Mouse (Mus musculus) E14TG2a.4 (cell line): ENCODE data around the gene Nop53.

Experiments
- H3K27me3 ChIP-seq: 2 replicates; pipeline ENCODE4 v1.6.1; 2014; ENCODE audit warnings: low read length, control low read depth; ENCODE audit not compliant: insufficient read depth
- H3K36me3 ChIP-seq: 2 replicates; pipeline ENCODE4 v1.6.1; 2014; ENCODE audit warnings: low read length, control low read depth; ENCODE audit not compliant: insufficient read depth
- H3K4me1 ChIP-seq: replicated peaks from 2 replicates; pipeline ENCODE4 v1.6.1; 2014; ENCODE audit warnings: low read depth, low read length, control low read depth
- H3K4me3 ChIP-seq: replicated peaks from 2 replicates; pipeline ENCODE4 v1.5.1; 2014; ENCODE audit warnings: mild to moderate bottlenecking, low read length
- H3K9me3 ChIP-seq: 2 replicates; pipeline ENCODE4 v1.6.1; 2014; ENCODE audit warnings: low read length, control low read depth
- CTCF ChIP-seq: conservative IDR thresholded peaks from 2 replicates; pipeline ENCODE4 v1.5.1; 2014; ENCODE audit warnings: low read length
- NANOG ChIP-seq: IDR thresholded peaks from 2 replicates; pipeline ENCODE4 v1.6.1; 2014; ENCODE audit warnings: borderline replicate concordance, low read length, mixed read lengths
- POU5F1 ChIP-seq: IDR thresholded peaks from 2 replicates; pipeline ENCODE4 v1.6.1; 2014; ENCODE audit warnings: low read length, borderline replicate concordance

Gene Nop53

GRCm38 (mm10) chr7:15954436-15954835, 8.6 kb upstream of the Nop53 start:
- Histone ChIP-seq H3K36me3 (no peaks in the 10 kb centered on the region), H3K27me3 (peaks cover 79% of the 10 kb centered on the region), H3K4me3 (peak overlapping the region; percentile 78; the same call in 1 of the 2 replicates), H3K4me1 (peaks cover 64% of the 10 kb centered on the region), H3K9me3 (peaks cover 15% of the 10 kb centered on the region)
- TF ChIP-seq CTCF (no peak), POU5F1 (no peak), NANOG (no peak)

GRCm38 (mm10) chr7:15953307-15954074, 7.6 kb upstream of the Nop53 start:
- Histone ChIP-seq H3K9me3 (peaks cover 15% of the 10 kb centered on the region), H3K27me3 (peaks cover 75% of the 10 kb centered on the region), H3K4me3 (peak overlapping the region; percentile 37), H3K36me3 (no peaks in the 10 kb centered on the region), H3K4me1 (peaks cover 74% of the 10 kb centered on the region)
- TF ChIP-seq NANOG (no peak), POU5F1 (no peak), CTCF (peak; percentile 90)

- no peaks in the 10 kb centered on the region for H3K36me3 ChIP-seq
- TF ChIP-seq POU5F1 (no peak), CTCF (no peak), NANOG (no peak)
- H3K27me3 ChIP-seq: peaks cover 64% of the 10 kb centered on the region
- peaks cover 7% of the 10 kb centered on the region for H3K9me3 ChIP-seq
- H3K4me1 ChIP-seq: peaks cover 79% of the 10 kb centered on the region
- no peak overlapping the region for H3K4me3 ChIP-seq
These were observed 6.5 kb upstream of the Nop53 start for GRCm38 (mm10) chr7:15952416-15952815.

- Histone ChIP-seq H3K4me1 (peaks cover 75% of the 10 kb centered on the region), H3K9me3 (no peaks in the 10 kb centered on the region), H3K4me3 (peak overlapping the region; percentile 62), H3K27me3 (peaks cover 40% of the 10 kb centered on the region), H3K36me3 (peaks cover under 1% of the 10 kb centered on the region; the same call in 1 of the 2 replicates)
- TF ChIP-seq NANOG: no peak
- TF ChIP-seq CTCF: no peak
- TF ChIP-seq POU5F1: no peak
These were observed 4.1 kb upstream of the Nop53 start for GRCm38 (mm10) chr7:15950008-15950407.

- no peak overlapping the region for H3K4me3 ChIP-seq
- H3K9me3 ChIP-seq: no peaks in the 10 kb centered on the region
- H3K27me3 ChIP-seq: peaks cover 37% of the 10 kb centered on the region
- no peak for TF ChIP-seq POU5F1
- no peak for TF ChIP-seq NANOG
- TF ChIP-seq CTCF: no peak
- H3K36me3 ChIP-seq: peaks cover 7% of the 10 kb centered on the region
- peaks cover 75% of the 10 kb centered on the region for H3K4me1 ChIP-seq
These were observed 3.4 kb upstream of the Nop53 start for GRCm38 (mm10) chr7:15949216-15949790.

- H3K36me3 ChIP-seq: peaks cover 16% of the 10 kb centered on the region
- peaks cover 37% of the 10 kb centered on the region for H3K27me3 ChIP-seq
- H3K4me3 ChIP-seq: peak overlapping the region; percentile 73
- H3K4me1 ChIP-seq: peaks cover 75% of the 10 kb centered on the region
- no peaks in the 10 kb centered on the region for H3K9me3 ChIP-seq
- peak; percentile 59 for TF ChIP-seq CTCF
- TF ChIP-seq POU5F1: no peak
These were observed 2.6 kb upstream of the Nop53 start for GRCm38 (mm10) chr7:15948381-15948941.

GRCm38 (mm10) chr7:15947653-15948260, 1.9 kb upstream of the Nop53 start:
- Histone ChIP-seq H3K4me3 (peak overlapping the region; percentile 73), H3K4me1 (peaks cover 80% of the 10 kb centered on the region), H3K9me3 (no peaks in the 10 kb centered on the region), H3K27me3 (peaks cover 37% of the 10 kb centered on the region), H3K36me3 (peaks cover 23% of the 10 kb centered on the region)
- TF ChIP-seq CTCF: no peak
- no peak for TF ChIP-seq NANOG
- no peak for TF ChIP-seq POU5F1

GRCm38 (mm10) chr7:15945211-15945610, 663 bp downstream of the Nop53 start:
- TF ChIP-seq POU5F1 (no peak), CTCF (no peak), NANOG (no peak)
- Histone ChIP-seq H3K9me3 (no peaks in the 10 kb centered on the region), H3K4me3 (peak overlapping the region; percentile 95), H3K27me3 (peaks cover 12% of the 10 kb centered on the region), H3K36me3 (peaks cover 48% of the 10 kb centered on the region), H3K4me1 (peaks cover 85% of the 10 kb centered on the region)
